Mouse (Mus musculus): ENCODE results near the gene Mob3c.

Gene Mob3c

DNA sequence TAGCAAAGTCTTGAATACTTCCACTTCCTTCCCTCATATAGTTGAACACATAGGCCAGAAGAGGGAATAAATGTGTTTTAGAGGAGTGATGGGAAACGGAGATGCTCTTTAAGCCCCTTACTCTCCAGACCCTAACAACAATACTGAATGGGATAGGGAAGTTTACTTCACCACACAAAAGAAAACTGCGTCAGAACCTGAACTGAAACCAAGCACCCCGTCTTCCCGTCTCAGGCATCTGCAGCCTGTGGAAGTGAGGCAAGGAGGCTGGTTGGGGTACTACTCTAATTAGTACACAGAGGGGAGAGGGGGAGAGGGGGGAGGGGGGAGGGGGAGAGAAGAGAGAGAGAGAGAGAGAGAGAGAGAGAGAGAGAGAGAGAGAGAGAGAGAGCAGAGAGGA is 10.3 kb downstream of the Mob3c start:
- DNase-seq, result no peak

DNA sequence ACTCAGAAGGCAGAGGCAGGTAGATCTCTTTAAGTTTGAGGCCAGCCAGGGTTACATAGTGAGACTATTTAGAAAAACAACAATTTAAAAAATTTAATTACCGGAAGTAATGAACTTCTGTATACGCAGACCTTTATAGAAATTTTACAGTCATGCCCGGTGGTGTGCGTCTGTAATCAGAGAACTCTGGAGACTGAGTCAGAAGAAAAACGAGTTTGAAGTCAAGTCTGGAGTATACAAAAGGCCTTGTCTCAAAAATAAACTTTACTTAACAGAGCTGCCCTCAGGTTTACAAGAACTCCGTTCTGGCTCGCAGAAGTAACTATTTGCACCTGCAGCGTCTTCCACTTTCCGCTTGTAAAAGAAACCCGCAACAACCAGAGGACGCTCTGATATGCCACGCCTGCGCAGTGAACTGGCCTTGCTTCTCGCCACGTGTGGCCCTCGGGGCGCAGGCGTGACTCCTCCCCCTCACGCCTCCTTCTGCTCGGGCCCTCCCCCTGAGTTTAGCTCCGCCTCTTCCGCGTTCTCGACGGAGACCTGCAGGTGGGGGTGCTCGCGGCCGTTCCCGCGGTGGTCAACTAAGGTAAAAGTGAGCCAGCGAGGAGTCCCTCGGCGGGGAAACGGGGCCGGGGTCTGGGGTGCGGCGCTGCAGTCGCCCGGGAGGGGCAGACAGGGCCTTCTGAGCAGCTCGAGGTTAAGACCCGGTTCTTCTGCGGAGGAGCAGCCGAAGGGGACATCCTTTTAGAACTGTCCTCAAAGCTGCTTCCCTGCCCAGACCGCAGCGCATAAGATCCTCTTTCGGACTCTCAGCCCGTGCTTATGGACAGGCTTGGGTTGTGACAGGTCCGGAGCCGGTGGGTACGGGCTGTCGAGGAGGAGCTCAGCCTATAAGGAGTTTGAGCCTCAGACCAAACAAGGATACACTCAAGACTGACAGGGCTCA is 11.1 kb downstream of the Mob3c start, which contains the start of gene Mknk1:
Gene Mknk1, plus strand, starts transcription at position 503 of the 946 bp plus-strand sequence.
- DNase-seq, result peak; percentile 92

DNA sequence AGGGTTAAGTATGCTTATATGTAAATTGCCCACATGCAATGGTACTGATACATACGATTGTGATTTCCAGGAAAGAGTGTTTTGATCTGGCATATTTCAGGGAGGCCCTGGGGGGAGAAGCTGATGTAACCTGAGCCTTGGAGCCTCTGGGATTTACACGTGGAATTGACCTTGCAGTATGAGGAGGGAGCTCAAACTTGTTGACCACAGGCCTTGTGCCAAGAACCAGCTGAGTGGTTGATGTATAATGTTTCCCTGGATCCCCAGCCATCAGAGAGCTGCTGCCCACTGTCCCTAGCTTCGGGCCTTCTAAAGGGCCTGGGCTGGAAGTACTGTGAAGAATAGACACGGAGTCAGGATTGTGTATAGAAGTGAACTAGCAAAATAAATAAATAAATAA is 12.1 kb downstream of the Mob3c start:
- DNase-seq, result peak; percentile 37

DNA sequence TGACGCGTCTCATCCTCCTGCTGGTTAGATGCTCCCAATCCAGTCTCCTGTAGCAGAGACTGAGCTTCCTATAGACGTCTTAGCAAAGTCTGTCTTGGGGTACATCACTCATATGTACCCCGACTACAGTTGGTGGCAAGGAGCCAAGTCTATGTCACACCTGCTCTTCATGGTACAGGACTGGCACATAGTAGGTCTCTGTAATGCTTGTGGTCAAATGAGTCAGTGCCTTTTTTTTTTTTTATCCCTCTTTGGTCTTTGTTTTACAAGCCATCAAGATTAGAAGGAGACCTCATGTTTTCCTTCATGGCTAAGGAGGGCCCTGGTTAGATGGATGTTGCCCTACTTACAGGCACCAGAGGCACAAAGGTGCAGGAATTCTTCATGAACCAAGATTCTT is 12.9 kb downstream of the Mob3c start:
- DNase-seq, result no peak

DNA sequence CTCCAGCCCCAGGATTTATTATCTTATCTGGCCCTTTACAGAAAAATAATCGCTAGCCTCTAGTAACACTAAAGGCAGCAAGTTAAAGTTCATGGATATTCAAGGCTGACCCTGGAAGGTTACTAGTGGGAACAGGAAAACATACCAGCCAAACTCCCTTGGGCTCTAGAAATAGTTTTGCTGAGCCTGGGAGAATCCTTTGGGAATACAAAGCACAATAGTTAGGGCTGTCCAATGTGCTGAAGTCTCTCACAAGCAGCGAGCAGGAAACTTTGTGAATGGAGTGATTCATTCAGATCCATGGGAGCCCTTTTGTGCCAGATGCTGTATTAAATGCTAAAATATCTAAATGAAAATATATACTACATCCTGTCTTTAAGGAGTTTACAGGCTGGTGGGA is 18.8 kb downstream of the Mob3c start:
- DNase-seq, result no peak

DNA sequence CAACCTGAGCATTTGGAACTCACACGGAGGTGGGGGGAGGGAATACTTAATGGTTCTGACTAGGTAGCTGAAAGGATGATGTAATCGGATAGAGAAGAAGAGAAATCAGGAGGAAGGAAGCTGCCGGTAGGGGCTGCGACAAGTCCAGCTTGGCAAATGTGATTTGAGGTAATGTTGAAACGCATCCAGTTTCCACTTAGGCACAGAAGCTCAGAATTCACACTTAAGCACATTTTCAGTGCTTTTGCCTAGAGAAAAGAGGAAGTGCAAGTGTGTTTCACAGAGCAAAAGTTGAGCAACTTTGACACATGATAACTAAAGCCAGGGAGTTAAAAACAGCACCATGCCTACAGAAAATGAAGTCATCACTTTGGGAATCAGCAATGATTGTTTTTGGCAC is 19.5 kb downstream of the Mob3c start:
- DNase-seq, result no peak

DNA sequence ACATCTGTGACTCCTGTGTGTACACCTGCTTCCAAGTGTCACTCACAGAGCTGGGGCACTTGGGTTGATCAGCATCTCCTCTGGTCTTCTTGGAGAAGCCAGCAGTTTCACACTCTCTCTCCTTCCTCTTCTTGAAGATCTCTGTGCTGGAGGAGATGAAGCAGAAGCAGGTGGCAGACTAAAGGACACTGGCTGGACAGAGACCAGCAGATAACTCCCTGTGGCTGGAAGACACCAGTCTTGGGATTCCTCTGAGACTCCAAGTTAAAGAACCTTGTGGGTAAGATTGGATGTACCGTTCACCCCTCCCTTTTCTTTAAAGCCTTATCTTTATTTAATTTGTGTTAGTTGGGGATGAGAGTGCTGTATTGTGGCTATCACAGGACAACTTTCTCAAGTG is 20.2 kb downstream of the Mob3c start:
- no peak for DNase-seq

DNA sequence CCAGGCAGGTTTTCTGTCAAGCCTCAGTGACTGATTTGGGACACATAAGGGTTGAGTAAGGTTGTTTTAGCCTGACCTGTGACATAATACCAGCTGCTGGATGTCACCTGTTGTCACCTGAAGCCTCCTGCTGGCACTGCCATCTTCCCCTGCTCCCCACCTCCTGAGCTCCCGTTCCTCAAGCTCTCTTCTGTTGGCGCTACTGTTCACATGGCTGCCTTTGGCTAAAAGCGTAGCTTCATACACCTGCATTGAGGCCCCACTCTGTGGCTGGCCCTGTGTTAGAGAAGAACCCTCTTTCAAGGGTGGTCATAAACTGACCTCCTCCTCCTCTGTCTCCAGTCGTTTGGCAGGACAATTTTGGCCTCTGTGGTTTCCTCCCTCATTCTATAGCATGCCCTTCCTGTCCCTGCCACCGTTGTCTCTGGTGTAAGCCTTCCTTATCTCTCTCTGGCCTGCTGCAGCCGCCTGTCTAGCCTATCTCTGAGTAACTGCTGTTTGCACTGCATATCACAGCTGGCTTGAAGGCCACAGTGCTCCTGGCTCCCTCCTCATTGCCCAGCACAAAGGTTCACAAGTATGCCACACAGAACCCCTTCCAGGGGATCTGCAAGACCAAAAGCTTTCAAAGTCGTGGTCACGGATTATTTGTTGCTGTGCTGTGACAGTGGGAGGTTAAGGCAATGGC is 21.2 kb downstream of the Mob3c start:
- DNase-seq, result no peak

DNA sequence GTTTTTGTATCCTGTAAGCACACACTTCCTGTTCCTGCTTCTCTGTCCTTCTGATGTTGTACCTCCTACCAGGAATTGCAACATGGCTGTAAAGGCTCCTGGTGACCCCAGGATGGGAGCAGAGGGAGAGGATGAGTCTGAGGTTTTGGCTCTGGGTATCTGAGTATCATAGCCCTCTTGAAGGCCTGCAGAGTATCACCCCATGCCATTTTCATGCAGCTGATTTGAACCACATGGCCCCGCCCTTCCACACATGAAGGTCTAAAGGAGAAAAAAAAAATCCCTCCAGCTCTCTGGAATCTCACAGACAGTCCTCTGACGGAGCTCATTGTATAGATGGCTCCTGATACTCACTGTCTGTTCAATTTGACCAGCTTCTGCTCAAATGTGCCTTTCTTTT is 22.2 kb downstream of the Mob3c start:
- DNase-seq, result no peak

DNA sequence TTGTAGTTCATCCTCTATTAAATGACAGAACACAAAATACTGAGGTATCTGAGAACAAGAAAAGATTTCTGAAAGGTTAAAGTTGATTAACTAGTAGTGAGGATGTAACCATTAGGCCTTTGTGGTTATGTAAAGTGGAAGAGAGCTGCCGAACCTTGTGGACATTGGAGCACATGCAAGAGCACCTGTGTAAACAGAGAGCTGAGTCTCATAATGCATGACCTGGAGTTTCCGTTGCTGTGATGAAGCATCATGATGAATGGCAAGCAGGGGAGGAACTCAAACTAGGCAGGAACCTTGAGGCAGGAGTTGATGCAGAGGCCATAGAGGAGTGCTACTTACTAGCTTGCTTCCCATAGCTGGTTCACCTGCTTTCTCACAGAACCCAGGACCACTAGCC is 22.7 kb downstream of the Mob3c start:
- no peak for DNase-seq

DNA sequence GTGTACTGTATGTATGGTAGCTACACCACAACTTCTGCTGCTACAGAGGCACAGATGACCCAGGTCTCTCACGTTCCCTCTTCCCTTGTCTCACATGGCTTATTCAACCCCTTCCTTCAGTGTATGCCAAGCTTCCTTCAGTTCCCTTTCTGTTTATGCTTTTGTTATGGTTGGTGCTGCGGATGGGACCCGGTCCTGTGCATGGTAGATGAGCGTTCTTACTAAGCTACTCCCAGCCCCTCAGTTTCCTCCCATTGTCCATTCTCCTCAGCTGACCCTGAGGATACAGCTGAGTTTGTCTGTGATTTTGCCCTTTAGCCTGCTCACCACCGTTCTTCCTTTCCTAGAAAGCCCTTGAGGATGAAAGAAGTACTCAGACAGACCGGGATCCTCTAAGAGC is 23.7 kb downstream of the Mob3c start:
- DNase-seq, result no peak

DNA sequence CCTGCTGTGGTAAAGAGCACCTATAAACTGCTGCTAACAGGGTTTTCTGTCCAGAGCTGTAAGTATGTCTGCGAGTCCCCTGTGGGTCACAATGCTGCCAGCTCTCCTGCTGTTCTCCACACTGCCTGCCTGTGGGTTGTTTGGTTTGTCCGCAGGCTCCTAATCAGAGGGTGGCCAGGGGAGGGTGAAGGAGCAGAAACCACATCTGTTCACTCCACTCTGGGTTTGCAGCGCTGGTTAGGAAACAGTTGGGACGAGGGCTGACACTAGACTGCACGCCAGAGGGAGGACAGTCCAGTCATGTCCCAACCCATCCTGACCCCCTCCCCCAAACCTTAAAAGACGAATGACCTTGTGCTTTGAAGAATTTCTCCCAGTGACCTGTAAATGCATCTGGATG is 27.2 kb downstream of the Mob3c start:
- DNase-seq, result no peak

DNA sequence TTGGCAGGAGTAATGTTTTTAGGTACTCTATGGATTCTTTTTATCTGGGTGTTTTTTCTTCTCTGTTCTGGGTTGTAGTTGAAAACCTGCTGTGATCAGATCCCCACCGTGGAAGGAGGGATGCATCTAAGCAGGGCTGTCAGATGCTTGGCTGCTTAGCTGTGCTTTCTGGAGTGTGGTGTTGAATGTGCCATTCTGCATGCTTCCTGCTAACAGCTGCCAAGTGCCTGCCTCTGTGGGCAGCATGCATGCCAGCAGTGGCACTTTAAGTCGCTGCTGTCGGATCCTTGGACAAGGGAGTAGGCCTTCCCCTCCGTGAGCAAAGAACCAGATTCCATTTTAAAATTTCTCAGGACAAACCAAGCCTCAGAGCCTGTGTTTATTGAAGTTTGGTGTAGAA is 27.7 kb downstream of the Mob3c start:
- no peak for DNase-seq

DNA sequence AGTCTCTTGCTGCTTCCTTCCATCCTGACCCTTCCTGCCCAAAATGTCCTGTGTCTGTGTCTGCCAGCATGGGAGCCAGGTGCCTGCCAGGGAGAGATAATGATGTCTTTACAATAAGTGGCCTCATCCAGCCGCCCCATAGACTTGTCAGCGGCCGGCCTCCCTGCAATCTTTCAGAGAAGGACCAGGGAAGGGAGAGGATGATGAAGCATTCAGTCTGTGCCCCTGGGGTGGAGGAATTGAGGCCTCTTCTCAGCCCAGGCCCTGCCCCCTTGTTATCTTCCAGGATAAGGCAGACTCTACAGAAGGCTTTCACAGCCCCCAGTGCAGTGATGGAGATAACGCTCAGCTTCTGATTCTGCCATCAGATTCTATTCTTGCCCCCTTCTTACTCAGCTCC is 28.4 kb downstream of the Mob3c start:
- DNase-seq, result no peak

DNA sequence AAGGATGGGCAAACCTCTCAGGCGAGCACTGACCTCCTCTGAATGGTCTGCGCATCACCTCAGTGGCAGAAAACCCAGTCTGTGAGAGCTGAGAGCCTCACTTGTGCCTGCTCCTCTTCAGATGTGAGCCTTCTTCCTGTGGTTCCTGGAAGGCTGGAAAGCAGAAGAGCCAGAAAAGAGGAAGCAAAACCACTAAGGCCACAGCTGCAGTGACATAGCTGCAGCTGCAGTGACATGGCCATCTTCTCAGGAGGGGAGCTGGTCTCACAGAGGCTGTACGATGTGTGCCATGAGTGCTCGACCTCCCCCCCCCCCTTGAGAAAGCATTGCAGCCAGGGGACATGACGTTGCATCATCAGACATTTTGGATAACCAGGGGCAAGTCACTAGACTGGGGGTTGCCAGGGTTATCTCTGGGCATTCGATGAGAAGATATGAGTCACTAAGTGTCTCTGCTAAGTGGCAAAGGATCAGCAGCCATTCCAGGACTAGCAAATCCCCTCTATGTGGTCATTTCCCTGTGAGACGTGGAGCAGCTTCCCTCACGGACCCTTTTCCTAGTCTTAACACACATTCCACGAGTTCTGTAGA is 29.5 kb downstream of the Mob3c start:
- no peak for DNase-seq

DNA sequence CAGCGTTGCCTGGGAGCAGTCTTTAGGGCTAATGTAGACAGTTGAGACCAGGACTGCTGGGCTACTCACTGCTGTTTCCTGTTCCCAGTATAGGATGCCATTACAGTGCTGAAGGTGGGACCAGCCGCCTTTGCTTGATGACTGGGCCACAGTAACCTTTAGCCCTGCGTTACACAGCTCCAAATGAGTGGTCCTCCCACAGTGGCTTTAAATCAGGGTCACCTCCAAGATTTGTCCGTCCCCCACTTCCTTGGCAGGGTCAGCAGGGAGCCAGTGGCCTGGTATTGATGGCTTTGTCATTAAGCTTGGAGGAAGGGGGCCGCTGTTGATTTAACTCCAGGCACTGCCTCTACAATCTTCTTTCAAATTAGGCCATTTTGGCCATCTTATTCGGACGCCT is 35.5 kb downstream of the Mob3c start:
- no peak for DNase-seq

DNA sequence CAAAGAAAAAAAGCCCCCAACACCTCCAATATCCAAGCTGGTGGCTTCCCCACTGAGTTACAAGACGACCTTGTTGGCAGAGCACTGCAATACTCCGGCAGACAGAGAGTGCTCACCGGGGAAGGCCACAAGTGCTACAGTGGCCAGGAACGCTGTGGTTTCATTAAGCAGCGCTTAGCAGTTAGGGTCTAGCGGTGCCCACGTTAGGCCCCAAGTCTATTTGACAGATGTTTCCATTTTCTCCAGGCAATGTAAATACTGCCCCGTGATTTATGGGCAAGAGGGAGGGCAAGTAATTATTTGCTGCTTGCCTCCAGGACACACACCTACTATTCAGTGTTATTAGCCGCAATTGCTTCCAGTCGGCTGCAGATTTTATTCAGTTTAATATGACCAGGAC is 36.0 kb downstream of the Mob3c start:
- DNase-seq, result no peak

DNA sequence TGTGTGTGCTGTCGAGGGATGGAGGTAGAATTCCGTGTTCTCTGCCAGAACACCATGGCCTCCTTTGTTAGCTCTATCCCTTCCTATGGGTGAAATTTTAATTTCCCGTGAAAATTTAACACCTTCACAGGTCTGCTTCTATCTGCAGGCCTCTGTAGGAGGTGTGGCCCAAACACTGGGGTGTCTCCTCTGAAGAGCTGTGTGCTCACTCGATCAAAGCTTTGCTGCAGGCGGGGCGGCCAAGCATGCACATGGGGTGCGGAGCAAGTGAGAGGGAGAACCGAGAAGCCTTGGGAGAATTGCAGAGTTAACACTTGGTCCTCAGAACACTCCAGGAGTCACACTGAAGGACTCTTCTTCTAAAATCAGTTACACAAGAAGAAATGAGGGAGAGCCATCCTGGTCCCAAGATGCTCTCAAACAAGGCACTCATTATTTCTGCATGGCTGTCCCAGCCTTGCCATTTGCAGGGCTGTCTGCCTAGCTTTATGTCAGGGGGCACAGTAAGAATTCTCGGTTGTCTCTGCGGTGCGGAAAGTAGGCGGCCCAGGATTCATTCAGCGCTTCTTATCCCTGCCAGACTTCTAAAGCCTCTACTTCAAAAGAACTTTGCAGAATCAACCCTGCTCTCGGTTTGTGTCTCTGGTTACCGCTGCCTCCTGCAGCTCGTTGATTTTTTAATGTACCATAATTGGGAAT is 41.8 kb downstream of the Mob3c start:
- DNase-seq, result no peak

DNA sequence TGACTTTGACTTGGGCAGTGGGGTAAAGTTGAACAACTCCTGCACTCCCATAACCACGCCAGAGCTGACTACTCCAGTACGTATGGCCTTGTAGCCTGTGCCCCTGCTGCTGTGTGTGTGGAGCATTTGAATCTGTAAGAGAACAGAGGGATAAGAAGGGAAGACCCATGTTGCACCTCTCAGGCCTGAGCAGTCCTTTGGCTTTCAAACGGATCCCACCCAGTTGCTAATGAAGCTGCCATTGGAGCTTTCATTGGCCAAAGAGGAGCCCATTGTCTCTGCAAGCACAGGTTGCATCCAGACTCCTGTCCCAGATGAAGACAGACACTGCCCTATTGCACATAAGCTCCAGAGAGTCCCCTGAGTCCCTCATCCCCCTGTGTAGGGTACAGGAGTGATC is 45.3 kb downstream of the Mob3c start:
- DNase-seq, result no peak

DNA sequence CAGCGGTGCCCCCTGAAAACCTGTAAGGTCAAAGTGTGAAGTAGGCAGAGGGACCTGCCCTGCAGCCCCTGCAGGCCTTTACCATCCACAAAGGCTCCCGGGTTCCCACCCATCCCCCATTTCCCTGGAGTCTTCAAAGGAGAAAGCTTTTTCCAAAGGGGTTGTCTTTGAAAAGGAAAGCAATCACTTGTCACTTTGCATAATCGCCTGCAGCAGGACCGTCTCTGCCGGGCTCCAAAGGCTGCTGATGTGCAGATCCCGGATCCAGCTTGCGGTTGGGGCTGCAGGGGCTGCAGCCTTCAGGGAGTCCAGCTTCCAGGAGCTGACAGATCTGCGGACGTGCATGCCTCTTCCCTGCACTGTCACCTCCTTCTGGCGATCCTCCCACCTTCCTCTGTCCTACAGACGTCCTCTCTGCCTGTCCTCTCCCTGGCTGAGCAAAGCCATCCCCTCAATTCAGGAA is 50.4 kb downstream of the Mob3c start:
- no peak for DNase-seq

DNA sequence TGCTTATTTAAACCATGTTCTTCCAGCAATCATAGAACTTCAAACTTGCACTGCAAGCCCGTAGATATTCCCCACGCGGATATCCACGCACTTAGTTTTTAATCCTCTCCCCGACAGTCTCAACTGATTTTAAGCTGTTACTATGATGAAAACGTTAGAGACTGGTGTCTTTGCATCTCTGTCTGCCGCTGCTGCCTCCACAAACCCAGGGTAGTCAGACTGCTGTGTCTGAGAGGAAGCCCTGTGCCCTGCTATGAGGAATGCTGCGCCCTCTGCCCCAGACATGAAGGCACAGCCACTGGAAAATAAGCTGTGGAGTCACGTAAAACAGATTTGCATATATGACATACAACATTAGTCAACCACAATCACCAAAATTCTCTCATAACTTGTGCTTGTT is 50.9 kb downstream of the Mob3c start:
- DNase-seq, result no peak

DNA sequence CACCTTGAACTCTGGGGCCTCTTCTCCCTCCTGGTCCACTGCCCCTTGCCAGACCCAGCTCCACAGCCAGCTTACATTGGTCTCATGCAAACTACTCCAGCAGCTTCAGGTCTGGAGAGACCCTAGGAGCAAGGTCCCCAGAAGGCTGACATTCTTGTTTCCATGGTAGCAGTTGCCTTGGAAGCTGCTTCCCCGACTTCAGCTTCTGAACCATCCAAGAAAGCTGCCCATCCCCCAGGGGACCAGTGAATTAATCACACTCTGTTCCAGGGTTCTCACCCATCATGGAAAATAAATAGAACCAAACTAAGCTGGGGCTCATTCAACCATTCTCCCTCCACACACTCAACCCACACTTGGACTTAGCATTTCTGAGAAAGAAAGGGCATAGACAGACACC is 53.3 kb downstream of the Mob3c start:
- DNase-seq, result no peak

DNA sequence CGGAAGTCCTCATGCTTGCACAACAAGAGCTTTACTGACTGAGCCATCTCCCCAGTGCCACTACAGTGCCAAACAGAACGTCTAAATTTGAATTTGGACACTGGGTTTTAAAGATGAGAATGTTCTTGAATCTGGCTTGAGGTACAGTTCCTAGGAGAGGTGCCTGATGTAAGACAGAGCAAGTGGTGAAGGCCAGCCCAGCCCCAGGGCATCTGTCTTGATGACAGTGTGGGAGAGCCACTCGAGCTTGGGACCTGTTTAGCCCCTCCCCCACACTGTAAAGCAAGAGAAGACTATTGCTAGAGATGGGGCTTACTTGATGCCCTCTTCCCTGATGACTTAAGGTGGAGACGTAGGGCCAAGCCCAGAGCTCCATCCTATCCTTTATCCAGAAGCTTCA is 54.3 kb downstream of the Mob3c start:
- DNase-seq, result no peak
